8 mouse cellular contexts compared by ENCODE assay signal in the genomic region with DNA sequence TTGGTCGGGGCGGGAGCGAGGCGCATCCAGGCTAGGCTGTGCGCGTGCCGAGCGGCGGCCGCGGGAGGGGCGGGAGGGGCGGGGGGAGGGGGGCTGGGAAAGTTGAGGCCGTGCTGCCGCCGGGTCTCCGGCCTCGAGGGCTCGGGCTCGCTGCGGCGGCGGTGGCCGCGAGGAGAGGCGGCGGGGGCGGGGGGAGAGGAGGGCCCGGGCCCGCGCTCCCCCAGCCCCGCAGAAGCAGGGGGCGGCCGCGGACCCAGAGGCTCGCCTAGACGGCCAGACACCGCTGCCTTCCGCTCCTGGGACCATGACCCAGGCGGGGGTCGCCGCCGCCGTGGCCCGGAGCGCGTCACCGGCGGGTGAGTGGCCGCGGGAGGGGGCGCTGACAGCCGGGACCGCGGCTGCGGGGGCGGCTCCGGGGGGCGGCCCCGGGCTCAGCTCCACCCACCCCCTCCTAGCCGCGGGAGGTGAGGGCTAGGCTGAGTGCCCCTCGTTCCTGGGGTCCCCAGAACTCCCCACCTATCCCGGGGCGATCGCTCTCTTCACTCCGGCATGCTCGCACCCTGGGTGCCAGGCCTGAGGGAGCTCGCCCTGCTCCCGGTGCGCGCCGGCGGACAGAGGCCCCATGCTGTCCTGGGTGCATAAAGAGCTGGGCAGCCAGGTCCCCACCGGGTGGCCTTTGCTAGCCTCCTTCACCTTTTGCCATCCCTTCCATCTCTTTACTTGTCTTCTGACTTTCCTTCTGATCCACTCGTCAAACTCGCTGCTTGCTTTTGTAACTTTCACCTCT. TPM values are rescaled to one million over a fixed set of nuclear protein-coding genes. Genes with fewer than 3 reads are reported as not detected.
DNase-seq lines count a peak whose midpoint lies in the region; ATAC-seq and TF ChIP-seq lines count a peak whose summit lies in the region.

Usf3 (plus strand) TSS at position 92 of the 787 bp plus-strand sequence.

- no peaks in the 10 kb centered on the region for H3K9me3 ChIP-seq in hindbrain, postnatal 0 days (ENCODE audit: low read length)

- no peaks in the 10 kb centered on the region for H3K36me3 ChIP-seq in hindbrain, postnatal 0 days (ENCODE audit: insufficient read depth, low read length)
- no peaks in the 10 kb centered on the region for H3K36me3 ChIP-seq in macrophage (ENCODE audit: inconsistent target)

- no peak for TF ChIP-seq CTCF in hindbrain, postnatal 0 days (IDR thresholded peaks at IDR 0.05; ENCODE audit: low read depth)

- H3K4me3 ChIP-seq in hindbrain, postnatal 0 days (ENCODE audit: low read length), result peak within 1 kb of the TSS; percentile 90
- H3K4me3 ChIP-seq in macrophage (ENCODE audit: inconsistent target), result peak within 1 kb of the TSS; percentile 71

- WGBS in hindbrain, postnatal 0 days, result under 1% methylated on average over 39 of the region's 77 CpGs
- 1% methylated on average over 58 of the region's 77 CpGs for WGBS in macrophage (ENCODE audit: missing documents)

- H3K4me2 ChIP-seq in hindbrain, postnatal 0 days (ENCODE audit: low read depth, low read length), result peak within 1 kb of the TSS; percentile 92

- H3K27me3 ChIP-seq in hindbrain, postnatal 0 days (ENCODE audit: insufficient read depth, low read length), result no peaks in the 10 kb centered on the region

- peak within 1 kb of the TSS; percentile 92 for H3K9ac ChIP-seq in hindbrain, postnatal 0 days (replicated peaks; ENCODE audit: low read length)

- peak; percentile 76 for ATAC-seq in hindbrain, postnatal 0 days

- peak within 1 kb of the TSS; percentile 89 for H3K27ac ChIP-seq in hindbrain, postnatal 0 days
- peak within 1 kb of the TSS; percentile 74 for H3K27ac ChIP-seq in macrophage

- peaks cover 43% of the 10 kb centered on the region for H3K79me2 ChIP-seq in macrophage (ENCODE audit: inconsistent target)

- DNase-seq in adrenal gland, adult (ENCODE audit: inconsistent age in 2 of 2, low spot score in 1 of 2), result peak; percentile 79 to 92
- DNase-seq in cerebellum, postnatal 36 days, result peak; percentile 45 to 60
- DNase-seq in gastrocnemius, postnatal 10 days, result peak; percentile 65
- DNase-seq in hindbrain, postnatal 0 days (ENCODE audit: low spot score), result peak; percentile 51
- DNase-seq in left cerebral cortex, adult 8-10 months (ENCODE audit: low spot score in 2 of 2), result peak; percentile 30 to 42
- DNase-seq in right cerebral cortex, postnatal 25 days, result peak; percentile 61
- DNase-seq in yolk sac, embryonic 10.5 days (ENCODE audit: low spot score), result no peak

- 0 out of 2 replicates have a peak, but pooled peaks cover 6% of the 10 kb centered on the region for H3K4me1 ChIP-seq in hindbrain, postnatal 0 days (ENCODE audit: insufficient read depth, low read length)

RNA-seq across cellular contexts. Expression of gene Usf3, which starts in this region (rescaled TPM):
- 10 to 100 TPM; 35.8 to 40.6 TPM for total RNA-seq in gastrocnemius, postnatal 10 days (2021)
- 13.8 and 14.1 TPM in 2 replicates for total RNA-seq in hindbrain, postnatal 0 days (2014; rRNA removed)
- polyA plus RNA-seq in hindbrain, postnatal 0 days (2015; fragmentation: Nextera tagmentation; extraction: Ambion mirVana), result 1.9 and 2.4 TPM in 2 replicates
- 10 to 100 TPM; 31.2 to 37.7 (median 33.9) TPM for total RNA-seq in left cerebral cortex, adult 8-10 months (2022)
- 10 to 100 TPM in 21 of 26 experiments, 1 to 10 TPM in 5; 6.4 to 33.3 (median 26.1) TPM for total RNA-seq in macrophage (2018; cell fraction: chromatin; rRNA removed)
- 10 to 100 TPM in 23 of 26 experiments, 1 to 10 TPM in 3; 8.1 to 16.9 (median 14.6) TPM for total RNA-seq in macrophage (2018; cell fraction: cytosol; rRNA removed)
- 10 to 100 TPM in 22 of 26 experiments, 1 to 10 TPM in 4; 7.8 to 32.6 (median 17.2) TPM for total RNA-seq in macrophage (2018; cell fraction: nucleus; rRNA removed)
- polyA plus RNA-seq in macrophage (2018), result 5.9 to 6.7 TPM (median 6.2 TPM) in 3 replicates
